Mouse (Mus musculus) midbrain, postnatal 0 days (tissue): Measurements from ENCODE around the gene Yars. TPM values are rescaled to one million over a fixed set of nuclear protein-coding genes. Genes with fewer than 3 reads are reported as not detected.

ENCODE experiments used
- ATAC-seq: fragments of 200-750 bp; cut with Nextera tagmentation; 2 replicates; pipeline ENCODE4 v1.8.0; 2017; ENCODE audit warnings: moderate number of reproducible peaks, mild to moderate bottlenecking, moderate TSS enrichment, moderate library complexity; ENCODE audit not compliant: low FRiP score
- DNase-seq: peaks from one replicate; pipeline ENCODE4 v3.0.0-alpha.2; 2015; ENCODE audit warnings: low spot score
- H3K27ac ChIP-seq: fragments of 300-500 bp; sonication (generic); 2 replicates; pipeline ENCODE4 v1.5.1; 2014; ENCODE audit warnings: low read depth, mild to moderate bottlenecking, low read length, mixed read lengths
- H3K27me3 ChIP-seq: fragments of 300-500 bp; sonication (generic); 2 replicates; pipeline ENCODE4 v1.6.1; 2014; ENCODE audit warnings: low read length, control low read depth, mixed read lengths; ENCODE audit not compliant: insufficient read depth
- H3K36me3 ChIP-seq: fragments of 300-500 bp; sonication (generic); 2 replicates; pipeline ENCODE4 v1.6.1; 2014; ENCODE audit warnings: low read length, control low read depth, mixed read lengths; ENCODE audit not compliant: insufficient read depth
- H3K4me1 ChIP-seq: fragments of 300-500 bp; sonication (generic); 2 replicates; pipeline ENCODE4 v1.6.1; 2014; ENCODE audit warnings: mild to moderate bottlenecking, control low read depth, antibody characterized with exemption, low read length, mixed read lengths; ENCODE audit not compliant: insufficient read depth
- H3K4me2 ChIP-seq: fragments of 300-500 bp; sonication (generic); 2 replicates; pipeline ENCODE4 v1.6.1; 2014; ENCODE audit warnings: low read depth, mild to moderate bottlenecking, low read length, mixed read lengths; ENCODE audit not compliant: poor library complexity, severe bottlenecking
- H3K4me3 ChIP-seq: fragments of 300-500 bp; sonication (generic); 2 replicates; pipeline ENCODE4 v1.5.1; 2014; ENCODE audit warnings: low read depth, mild to moderate bottlenecking, low read length, moderate library complexity
- H3K9ac ChIP-seq: fragments of 300-500 bp; sonication (generic); replicated peaks from 2 replicates; pipeline ENCODE4 v1.6.1; 2014; ENCODE audit warnings: mild to moderate bottlenecking, low read length, moderate library complexity, mixed read lengths; ENCODE audit not compliant: poor library complexity, severe bottlenecking
- H3K9me3 ChIP-seq: fragments of 300-500 bp; sonication (generic); 2 replicates; pipeline ENCODE4 v1.6.1; 2016; ENCODE audit warnings: low read length, control low read depth
- CTCF ChIP-seq: IDR thresholded peaks from 2 replicates; pipeline ENCODE4 v1.5.1; 2016; ENCODE audit warnings: antibody characterized with exemption, mild to moderate bottlenecking
- WGBS: fragments of 180-500 bp; shearing (Covaris S2); extraction: QIAGEN DNeasy Blood & Tissue Kit; methylation state at CpG from one replicate; pipeline ENCODE4 v1.1.7; 2014; 5-methylcytosine and 5-hydroxymethylcytosine counted together
- polyA plus RNA-seq: library from polyadenylated mRNA; unstranded; fragments of >200 nt; fragmentation: Nextera tagmentation; extraction: Ambion mirVana; gene quantifications from 2 replicates; pipeline ENCODE4 v1.2.1, GENCODE M21; 2015
- total RNA-seq: library from RNA; depleted of rRNA; stranded (reverse); fragments of >200 nt; gene quantifications from 2 replicates; pipeline ENCODE4 v1.2.3, GENCODE M21; 2014

Gene Yars
- total and polyA plus RNA-seq, 2 experiments from 2014 or later: 66.8 to 111 TPM

GRCm38 (mm10) chr4:129236236-129236813, 46.8 kb downstream of the Yars start:
- no peak overlapping the region for H3K4me2 ChIP-seq
- 80% methylated on average over 8 of the region's 8 CpGs for WGBS
- TF ChIP-seq CTCF: no peak
- ATAC-seq (no peak), DNase-seq (no peak)
- no peaks in the 10 kb centered on the region for H3K36me3 ChIP-seq
- no peak overlapping the region for H3K4me3 ChIP-seq
- H3K27me3 ChIP-seq: no peaks in the 10 kb centered on the region
- no peak overlapping the region for H3K27ac ChIP-seq
- no peaks in the 10 kb centered on the region for H3K9me3 ChIP-seq
- H3K9ac ChIP-seq: no peak overlapping the region
- peaks cover 5% of the 10 kb centered on the region for H3K4me1 ChIP-seq

- ATAC-seq: no peak
- H3K27ac ChIP-seq: peak overlapping the region; percentile 44; the same call in 1 of the 2 replicates
- WGBS: 7% methylated on average over 21 of the region's 21 CpGs
These were observed 48.4 kb downstream of the Yars start for GRCm38 (mm10) chr4:129237843-129238441.

GRCm38 (mm10) chr4:129238579-129239016, 49.0 kb downstream of the Yars start:
- Histone ChIP-seq H3K9ac (peak overlapping the region; percentile 82), H3K27me3 (no peaks in the 10 kb centered on the region), H3K4me1 (peaks cover 5% of the 10 kb centered on the region), H3K4me3 (peak overlapping the region; percentile 80), H3K4me2 (peak overlapping the region; percentile 89), H3K36me3 (no peaks in the 10 kb centered on the region), H3K27ac (peak overlapping the region; percentile 44; the same call in 1 of the 2 replicates), H3K9me3 (no peaks in the 10 kb centered on the region)
- DNase-seq (peak; percentile 44), ATAC-seq (peak; percentile 61)
- TF ChIP-seq CTCF: no peak
- under 1% methylated on average over 19 of the region's 23 CpGs for WGBS

More at GRCm38 (mm10) chr4:129237843-129238441, 48.4 kb downstream of the Yars start:
- peaks cover 5% of the 10 kb centered on the region for H3K4me1 ChIP-seq
- H3K9ac ChIP-seq: peak overlapping the region; percentile 82
- peak; percentile 56 for DNase-seq
- no peak for TF ChIP-seq CTCF
- H3K27me3 ChIP-seq: no peaks in the 10 kb centered on the region
- H3K4me3 ChIP-seq: peak overlapping the region; percentile 80
- H3K9me3 ChIP-seq: no peaks in the 10 kb centered on the region
- H3K36me3 ChIP-seq: no peaks in the 10 kb centered on the region
- peak overlapping the region; percentile 89 for H3K4me2 ChIP-seq

- Histone ChIP-seq H3K4me2 (peak overlapping the region; percentile 89), H3K9ac (peak overlapping the region; percentile 82), H3K4me3 (peak overlapping the region; percentile 80), H3K27me3 (no peaks in the 10 kb centered on the region), H3K9me3 (no peaks in the 10 kb centered on the region), H3K27ac (peak overlapping the region; percentile 44; the same call in 1 of the 2 replicates), H3K36me3 (no peaks in the 10 kb centered on the region), H3K4me1 (peaks cover 5% of the 10 kb centered on the region)
- ATAC-seq: peak; percentile 82
- WGBS: under 1% methylated on average over 28 of the region's 29 CpGs
- TF ChIP-seq CTCF: no peak
- peak; percentile 85 for DNase-seq
These were observed 49.5 kb downstream of the Yars start for GRCm38 (mm10) chr4:129239075-129239474.

GRCm38 (mm10) chr4:129241898-129242297, 52.3 kb downstream of the Yars start:
- DNase-seq (peak; percentile 32), ATAC-seq (no peak)
- Histone ChIP-seq H3K9me3 (no peaks in the 10 kb centered on the region), H3K4me3 (no peak overlapping the region), H3K4me1 (peaks cover 5% of the 10 kb centered on the region), H3K9ac (no peak overlapping the region), H3K27me3 (peaks cover 3% of the 10 kb centered on the region; the same call in 1 of the 2 replicates), H3K27ac (no peak overlapping the region), H3K4me2 (no peak overlapping the region), H3K36me3 (no peaks in the 10 kb centered on the region)
- WGBS: 14% methylated on average over 5 of the region's 7 CpGs
- no peak for TF ChIP-seq CTCF

- Histone ChIP-seq H3K27ac (no peak overlapping the region), H3K36me3 (no peaks in the 10 kb centered on the region), H3K27me3 (peaks cover 6% of the 10 kb centered on the region; the same call in 1 of the 2 replicates), H3K9me3 (no peaks in the 10 kb centered on the region), H3K4me3 (no peak overlapping the region), H3K4me1 (peaks cover 5% of the 10 kb centered on the region), H3K4me2 (no peak overlapping the region), H3K9ac (no peak overlapping the region)
- ATAC-seq: no peak
- WGBS: 22% methylated on average over 4 of the region's 4 CpGs
- DNase-seq: no peak
- no peak for TF ChIP-seq CTCF
These were observed 52.8 kb downstream of the Yars start for GRCm38 (mm10) chr4:129242327-129242726.
